Mouse (Mus musculus): ENCODE data around the gene Gsn.

- TF ChIP-seq ZNF384 (IDR thresholded peaks at IDR 0.05; ENCODE audit: low read depth, low read length) (no peak), MAFK (IDR thresholded peaks at IDR 0.05; ENCODE audit: insufficient read depth, low read depth, low read length) (no peak)
Observed at GRCm38 (mm10) chr2:35206761-35207160, 49.4 kb upstream of the Gsn start.

Data from ES-E14 (cell line).